Mouse (Mus musculus) heart, embryonic 13.5 days (tissue): ENCODE data around the gene Tmem238. TPM values are rescaled to one million over a fixed set of nuclear protein-coding genes. Genes with fewer than 3 reads are reported as not detected.

ENCODE experiments used
- ATAC-seq: fragments of 200-750 bp; cut with Nextera tagmentation; 2 replicates; pipeline ENCODE4 v1.8.0; 2017; ENCODE audit warnings: moderate TSS enrichment; ENCODE audit not compliant: insufficient number of reproducible peaks, low FRiP score, low TSS enrichment; ENCODE audit errors: extremely low read depth
- H3K27ac ChIP-seq: fragments of 300-500 bp; sonication (generic); replicated peaks from 2 replicates; pipeline ENCODE4 v1.5.1; 2015; ENCODE audit warnings: moderate library complexity, mild to moderate bottlenecking, inconsistent platforms
- H3K27me3 ChIP-seq: fragments of 300-500 bp; sonication (generic); replicated peaks from 2 replicates; pipeline ENCODE4 v1.6.1; 2015; ENCODE audit warnings: mild to moderate bottlenecking, inconsistent platforms
- H3K36me3 ChIP-seq: fragments of 300-500 bp; sonication (generic); 2 replicates; pipeline ENCODE4 v1.6.1; 2015; ENCODE audit warnings: mild to moderate bottlenecking, inconsistent platforms
- H3K4me1 ChIP-seq: fragments of 300-500 bp; sonication (generic); 2 replicates; pipeline ENCODE4 v1.6.1; 2015; ENCODE audit warnings: inconsistent platforms
- H3K4me2 ChIP-seq: fragments of 300-500 bp; sonication (generic); 2 replicates; pipeline ENCODE4 v1.6.1; 2015; ENCODE audit warnings: inconsistent platforms, mild to moderate bottlenecking, moderate library complexity
- H3K4me3 ChIP-seq: fragments of 300-500 bp; sonication (generic); 2 replicates; pipeline ENCODE4 v1.5.1; 2015; ENCODE audit warnings: moderate library complexity, mild to moderate bottlenecking, inconsistent platforms
- H3K9ac ChIP-seq: fragments of 300-500 bp; sonication (generic); 2 replicates; pipeline ENCODE4 v1.6.1; 2015; ENCODE audit warnings: inconsistent platforms, mild to moderate bottlenecking, moderate library complexity
- H3K9me3 ChIP-seq: fragments of 300-500 bp; sonication (generic); 2 replicates; pipeline ENCODE4 v1.6.1; 2016; ENCODE audit warnings: inconsistent platforms
- WGBS: fragments of 180-500 bp; shearing (Covaris S2); methylation state at CpG from one replicate; pipeline ENCODE4 v1.1.7; 2015; ENCODE audit warnings: mixed read lengths; 5-methylcytosine and 5-hydroxymethylcytosine counted together
- polyA plus RNA-seq: library from polyadenylated mRNA; unstranded; fragments of >200 nt; fragmentation: Nextera tagmentation; extraction: Ambion mirVana; gene quantifications from 2 replicates; pipeline ENCODE4 v1.2.1, GENCODE M21; 2015

Tmem238 gene
- polyA plus RNA-seq, 1 experiment from 2014 or later: 4.1 TPM

DNA sequence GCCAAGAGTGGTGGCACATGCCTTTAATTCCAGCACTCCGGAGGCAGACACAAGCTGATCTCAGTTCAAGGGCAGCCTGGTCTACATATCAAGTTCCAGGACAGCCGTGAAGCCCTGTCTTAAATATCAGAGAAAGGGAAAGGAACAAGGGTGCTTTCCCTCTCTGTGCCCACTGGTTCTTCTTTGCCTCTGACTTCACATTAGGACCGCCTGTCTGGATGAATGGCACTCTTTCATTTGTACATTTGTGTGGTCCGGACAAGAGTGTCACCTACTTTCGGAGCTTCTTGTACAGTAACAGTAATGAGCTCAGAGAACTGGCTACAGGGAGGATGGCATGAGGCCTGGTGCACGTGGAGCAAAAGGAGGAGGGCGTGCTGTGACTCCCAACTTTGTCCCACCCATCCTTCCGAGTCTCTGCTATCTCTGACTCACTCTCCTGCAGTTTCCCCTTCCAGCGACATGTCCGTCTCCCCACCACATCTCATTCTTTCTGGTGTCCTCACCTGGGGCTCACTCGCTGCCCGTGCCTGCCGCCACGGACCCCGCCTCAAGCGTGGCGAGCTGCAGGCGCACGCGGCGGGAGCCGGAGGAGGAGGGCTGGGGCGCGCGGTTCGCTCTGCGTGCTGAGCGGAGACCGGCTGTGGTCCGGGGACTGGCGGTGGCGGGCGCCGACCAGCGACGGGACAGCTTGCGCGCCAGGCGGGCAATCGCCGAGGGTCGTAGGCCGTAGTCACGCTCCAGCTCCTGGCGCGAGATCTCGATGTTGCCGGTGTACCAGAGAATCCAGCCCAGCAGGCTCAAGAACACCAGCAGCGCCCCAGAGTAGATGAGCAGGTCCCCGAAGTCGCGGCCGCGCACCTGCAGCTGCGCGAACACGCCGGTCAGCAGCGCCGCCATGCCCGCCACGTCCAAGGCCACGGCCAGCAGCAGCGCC is 689 bp downstream of the Tmem238 start:
- 2% methylated on average over 62 of the region's 64 CpGs for WGBS
- peak overlapping the region; percentile 86 for H3K9ac ChIP-seq
- H3K27ac ChIP-seq: peak overlapping the region; percentile 41
- peak overlapping the region; percentile 97 for H3K4me2 ChIP-seq
- ATAC-seq: peak; percentile 32; the same call in 1 of the 2 replicates
- H3K4me1 ChIP-seq: peaks cover 16% of the 10 kb centered on the region
- H3K36me3 ChIP-seq: peaks cover 3% of the 10 kb centered on the region
- H3K9me3 ChIP-seq: no peaks in the 10 kb centered on the region
- peak overlapping the region; percentile 59 for H3K4me3 ChIP-seq
- peaks cover 15% of the 10 kb centered on the region; the same call in 1 of the 2 replicates for H3K27me3 ChIP-seq

DNA sequence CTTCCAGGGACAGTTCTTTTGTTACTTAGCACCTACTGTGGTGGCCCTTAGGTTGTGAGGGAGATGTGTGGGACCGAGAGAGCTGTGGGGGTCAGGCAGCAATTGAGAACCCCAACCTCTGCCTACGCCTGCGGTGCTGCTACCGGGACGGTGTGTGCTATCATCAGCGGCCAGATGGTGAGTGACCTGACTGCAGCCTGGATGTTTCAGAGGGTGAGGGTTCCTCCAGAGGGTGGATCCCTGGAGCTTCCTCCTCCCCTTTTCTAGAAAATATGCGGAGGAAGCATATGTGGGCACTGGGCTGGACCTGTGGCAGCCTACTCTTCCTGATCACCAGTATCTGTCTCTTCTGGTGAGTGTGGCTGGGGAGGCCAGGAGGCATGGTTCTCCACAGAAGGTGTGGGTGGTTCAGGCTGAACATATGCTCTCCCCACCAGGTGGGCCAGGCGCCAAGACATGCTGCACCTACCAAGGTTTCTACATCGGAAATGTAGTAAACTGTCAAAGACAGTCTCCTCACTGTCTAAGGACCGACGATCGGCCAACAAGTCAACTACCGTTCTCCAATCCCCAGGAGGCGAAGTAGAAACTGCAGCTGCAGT is 5.7 kb downstream of the Tmem238 start:
- Histone ChIP-seq H3K36me3 (no peaks in the 10 kb centered on the region), H3K9me3 (no peaks in the 10 kb centered on the region), H3K4me1 (peaks cover 10% of the 10 kb centered on the region), H3K4me3 (no peak overlapping the region), H3K27ac (no peak overlapping the region), H3K27me3 (peaks cover 62% of the 10 kb centered on the region), H3K9ac (no peak overlapping the region), H3K4me2 (no peak overlapping the region)
- ATAC-seq: no peak
- 54% methylated on average over 14 of the region's 14 CpGs for WGBS

DNA sequence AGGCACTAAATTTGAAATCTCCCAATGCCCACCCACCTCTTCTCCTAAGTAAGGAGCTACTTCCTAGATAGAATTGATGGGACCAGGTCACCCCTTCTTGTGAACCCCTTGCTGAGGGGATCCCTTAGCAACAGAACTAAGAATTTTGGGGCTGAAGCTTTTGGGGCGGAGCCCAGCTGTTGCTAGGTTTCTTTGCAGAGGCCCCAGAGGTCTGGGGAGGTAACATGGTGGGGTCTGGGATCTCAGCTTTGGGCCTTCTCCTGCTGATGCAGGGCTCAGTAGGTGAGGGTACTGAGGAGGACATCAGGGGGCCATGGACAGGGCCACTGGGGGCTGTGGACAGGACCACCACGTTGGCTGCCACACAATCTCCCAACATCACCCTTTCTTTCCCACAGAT is 6.7 kb downstream of the Tmem238 start, which contains the start of the genes Il11 and Tmem190:
TSS of gene Il11 (minus strand) at position 101 of the 400 bp plus-strand sequence.
TSS of gene Tmem190 (plus strand) at position 179 of the 400 bp plus-strand sequence.
- H3K9me3 ChIP-seq: no peaks in the 10 kb centered on the region
- no peak within 1 kb of the TSS for H3K9ac ChIP-seq
- H3K27ac ChIP-seq: no peak within 1 kb of the TSS
- no peak within 1 kb of the TSS for H3K4me3 ChIP-seq
- WGBS: 73% methylated on average over 2 of the region's 2 CpGs
- H3K36me3 ChIP-seq: no peaks in the 10 kb centered on the region
- peaks cover 70% of the 10 kb centered on the region for H3K27me3 ChIP-seq
- peaks cover 4% of the 10 kb centered on the region; the same call in 1 of the 2 replicates for H3K4me1 ChIP-seq
- no peak within 1 kb of the TSS for H3K4me2 ChIP-seq
- no peak for ATAC-seq

DNA sequence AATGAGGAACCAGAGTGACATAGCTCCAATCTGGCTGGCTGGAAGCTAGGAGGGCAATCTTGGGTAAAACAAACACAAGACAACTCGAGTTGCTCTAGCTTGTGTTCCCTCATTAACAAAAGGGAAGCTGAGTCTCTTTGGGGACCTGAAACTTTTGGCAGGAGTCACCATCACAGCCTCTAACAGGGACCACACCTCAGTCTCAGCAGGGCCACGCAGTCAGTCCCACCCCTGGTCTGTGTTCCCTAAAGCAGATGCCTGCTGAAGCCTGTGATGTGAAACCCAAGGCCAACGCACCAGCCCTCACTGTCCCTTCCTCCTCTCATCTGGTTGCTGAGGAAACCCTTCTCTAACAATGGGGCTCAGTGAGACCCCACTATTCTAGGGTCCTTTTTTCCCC is 7.3 kb downstream of the Tmem238 start:
- Histone ChIP-seq H3K9me3 (no peaks in the 10 kb centered on the region), H3K4me2 (no peak overlapping the region), H3K9ac (no peak overlapping the region), H3K27ac (no peak overlapping the region), H3K36me3 (no peaks in the 10 kb centered on the region), H3K27me3 (peaks cover 70% of the 10 kb centered on the region), H3K4me1 (peaks cover 8% of the 10 kb centered on the region), H3K4me3 (no peak overlapping the region)
- ATAC-seq: no peak
- WGBS: 38% methylated on average over 3 of the region's 3 CpGs

DNA sequence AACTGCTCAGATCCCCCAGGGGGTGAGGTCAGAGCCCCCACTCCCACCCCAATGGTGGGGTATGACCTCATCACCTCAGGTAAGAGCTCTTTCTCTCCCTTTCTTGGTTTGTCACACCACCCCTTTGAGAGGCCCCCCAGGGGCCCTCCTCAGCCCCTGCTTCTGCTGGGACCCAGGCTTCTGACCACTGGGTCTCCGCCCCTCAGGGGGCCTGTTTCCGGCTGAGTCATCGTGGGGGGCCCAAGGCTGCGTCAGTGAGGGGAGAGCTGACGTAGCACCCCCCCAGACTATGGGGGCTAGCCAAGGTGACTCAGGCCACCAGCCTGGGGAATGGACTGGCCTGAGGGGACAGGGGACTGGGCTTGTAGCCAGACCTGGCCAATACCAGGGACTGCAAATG is 9.5 kb downstream of the Tmem238 start:
- Histone ChIP-seq H3K9ac (no peak overlapping the region), H3K27ac (no peak overlapping the region), H3K4me3 (no peak overlapping the region), H3K4me2 (no peak overlapping the region), H3K4me1 (peaks cover 15% of the 10 kb centered on the region), H3K36me3 (no peaks in the 10 kb centered on the region), H3K27me3 (peaks cover 92% of the 10 kb centered on the region), H3K9me3 (no peaks in the 10 kb centered on the region)
- 36% methylated on average over 5 of the region's 5 CpGs for WGBS
- ATAC-seq: no peak

DNA sequence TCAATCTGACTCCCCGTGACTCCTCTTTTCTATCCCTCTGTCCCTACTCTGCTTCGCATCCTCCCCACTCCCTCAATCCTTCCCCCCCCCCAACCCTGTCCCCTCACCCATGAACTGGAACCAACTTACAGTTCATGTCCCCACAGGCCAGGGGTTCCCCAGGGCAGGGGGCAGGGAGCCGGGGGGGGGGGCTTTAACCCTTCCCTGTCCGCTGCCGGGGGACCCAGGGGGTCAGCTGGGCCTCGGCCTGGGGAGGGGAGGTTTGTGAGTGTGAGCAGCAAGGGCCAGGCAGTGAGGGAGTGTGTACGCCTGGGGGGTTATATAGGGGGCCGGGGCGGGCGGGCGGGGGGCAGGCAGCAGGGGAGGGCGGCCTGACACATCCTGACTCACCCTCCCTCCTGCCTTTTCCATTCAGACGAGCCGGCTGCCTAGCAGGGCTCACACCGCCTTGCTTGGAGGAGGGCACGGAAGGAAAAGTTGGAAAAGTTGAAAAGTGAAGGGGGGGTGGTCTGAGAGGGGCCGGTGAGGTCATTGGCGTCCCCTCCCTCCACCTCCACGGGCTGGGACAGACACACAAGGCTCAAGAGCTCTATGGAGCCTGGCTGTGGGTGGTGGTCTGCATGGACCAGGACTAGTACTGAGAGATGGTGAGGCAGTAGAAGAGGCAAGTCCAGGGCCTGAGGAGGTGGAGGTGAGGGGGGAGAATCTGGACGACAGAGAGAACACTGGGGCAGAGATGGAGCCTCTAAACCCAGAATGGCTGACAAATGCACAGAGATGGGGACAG is 11.4 kb downstream of the Tmem238 start:
- peak overlapping the region; percentile 54; the same call in 1 of the 2 replicates for H3K9ac ChIP-seq
- no peaks in the 10 kb centered on the region for H3K9me3 ChIP-seq
- peaks cover 97% of the 10 kb centered on the region for H3K27me3 ChIP-seq
- H3K27ac ChIP-seq: no peak overlapping the region
- H3K36me3 ChIP-seq: no peaks in the 10 kb centered on the region
- H3K4me3 ChIP-seq: 0 out of 2 replicates have a peak overlapping the region, but pooled peaks have one; percentile 44
- peaks cover 15% of the 10 kb centered on the region for H3K4me1 ChIP-seq
- ATAC-seq: no peak
- 6% methylated on average over 19 of the region's 20 CpGs for WGBS
- peak overlapping the region; percentile 64; the same call in 1 of the 2 replicates for H3K4me2 ChIP-seq

DNA sequence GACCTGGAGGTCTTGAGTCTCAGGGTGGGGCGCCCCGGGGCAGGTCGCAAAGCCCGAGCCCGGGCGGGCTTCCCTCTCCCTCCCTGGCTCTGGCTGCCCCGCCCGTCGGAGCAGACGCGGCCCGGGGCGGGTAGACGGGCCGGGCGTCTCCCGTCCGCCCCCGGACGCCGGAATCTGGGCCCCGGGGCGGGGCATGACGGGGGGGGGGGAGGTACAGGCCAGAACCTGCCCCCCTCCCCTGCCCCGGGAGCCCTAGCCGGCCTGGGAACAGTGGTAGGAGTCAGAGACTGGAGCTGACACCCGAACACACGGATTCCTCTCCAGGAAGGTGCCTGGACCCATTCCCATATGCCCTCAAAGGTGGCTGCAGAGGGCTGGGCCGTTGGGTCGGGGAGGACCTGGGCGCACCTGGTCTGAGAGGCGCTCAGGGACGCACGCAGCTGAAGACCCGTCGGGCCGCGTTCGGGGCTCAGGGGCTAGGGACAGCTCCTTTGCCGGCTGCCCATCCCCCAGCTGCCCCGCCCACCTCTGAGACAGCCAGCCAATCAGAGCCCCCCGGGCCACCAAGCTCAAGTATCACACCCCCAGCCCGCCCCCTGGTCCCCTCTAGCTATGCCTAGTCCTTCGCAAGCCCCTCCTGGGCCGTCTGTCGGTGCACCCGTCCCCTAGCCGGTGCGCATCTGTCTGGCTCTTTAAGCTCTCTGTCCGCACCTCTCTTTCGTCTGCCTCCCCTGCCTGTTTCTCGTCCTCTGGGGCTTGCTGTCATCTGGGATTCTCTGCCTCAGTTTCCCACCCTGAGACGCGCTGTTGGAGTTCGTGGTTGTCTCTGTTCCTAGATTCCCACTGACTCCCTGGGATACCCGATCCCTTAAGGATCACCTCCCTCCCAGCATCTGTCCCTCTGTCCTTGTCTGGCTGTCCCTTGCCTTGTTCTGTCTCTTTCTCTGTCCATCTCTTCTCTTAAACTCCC is 12.3 kb downstream of the Tmem238 start:
- peak; percentile 43 for ATAC-seq
- 2% methylated on average over 49 of the region's 56 CpGs for WGBS
- Histone ChIP-seq H3K36me3 (no peaks in the 10 kb centered on the region), H3K4me2 (peak overlapping the region; percentile 64), H3K4me3 (peak overlapping the region; percentile 44), H3K9me3 (no peaks in the 10 kb centered on the region), H3K27me3 (peaks cover 89% of the 10 kb centered on the region), H3K27ac (no peak overlapping the region), H3K9ac (peak overlapping the region; percentile 54), H3K4me1 (peaks cover 15% of the 10 kb centered on the region)

DNA sequence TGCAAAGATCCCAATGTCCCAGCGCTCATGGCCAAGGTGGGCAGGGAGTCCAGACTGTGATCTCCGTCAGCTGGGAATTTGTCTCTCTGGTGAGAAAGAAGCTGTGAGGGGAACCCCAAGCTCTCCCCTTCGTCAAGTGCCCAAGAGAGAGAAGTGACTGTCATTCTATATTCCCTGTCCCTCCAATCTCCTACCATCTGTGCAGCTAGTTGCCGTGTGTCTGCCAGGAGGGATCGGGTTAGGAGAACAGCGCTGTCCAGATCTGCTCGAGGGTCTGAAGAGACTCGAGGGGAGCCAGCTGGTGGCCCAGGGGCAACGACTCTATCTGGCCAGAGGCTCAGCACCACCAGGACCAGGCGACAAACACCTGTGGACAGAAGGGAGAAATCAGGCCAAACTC is 13.3 kb downstream of the Tmem238 start:
- Histone ChIP-seq H3K4me3 (no peak overlapping the region), H3K4me2 (no peak overlapping the region), H3K27me3 (peaks cover 79% of the 10 kb centered on the region), H3K9ac (no peak overlapping the region), H3K27ac (no peak overlapping the region), H3K36me3 (no peaks in the 10 kb centered on the region), H3K4me1 (peaks cover 15% of the 10 kb centered on the region), H3K9me3 (no peaks in the 10 kb centered on the region)
- 39% methylated on average over 10 of the region's 10 CpGs for WGBS
- no peak for ATAC-seq

DNA sequence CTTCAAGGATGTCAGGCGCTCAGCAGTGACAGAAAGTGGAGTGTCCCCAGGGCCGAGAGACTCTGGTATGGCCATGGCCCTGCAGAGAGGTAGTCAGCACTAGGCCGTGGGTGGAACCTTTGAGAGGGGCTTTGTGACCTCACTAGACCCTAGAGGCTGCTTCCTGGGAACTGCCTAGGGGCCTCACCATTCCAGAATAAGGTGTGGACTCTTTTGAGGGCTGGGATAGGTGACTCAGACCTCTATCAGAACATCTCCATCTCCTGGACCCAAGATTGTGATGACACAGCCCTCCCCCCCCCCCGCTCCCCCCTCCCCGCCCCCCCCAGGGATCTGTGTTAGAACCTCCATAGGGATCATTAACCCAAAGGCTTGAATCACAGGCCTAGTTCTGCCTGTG is 18.3 kb downstream of the Tmem238 start, which contains the start of gene Fam71e2:
TSS of gene Fam71e2 (minus strand) at position 101 of the 400 bp plus-strand sequence.
- no peak for ATAC-seq
- H3K4me3 ChIP-seq: no peak within 1 kb of the TSS
- H3K36me3 ChIP-seq: no peaks in the 10 kb centered on the region
- H3K4me1 ChIP-seq: no peaks in the 10 kb centered on the region
- H3K27ac ChIP-seq: no peak within 1 kb of the TSS
- peaks cover 29% of the 10 kb centered on the region for H3K27me3 ChIP-seq
- H3K4me2 ChIP-seq: no peak within 1 kb of the TSS
- H3K9ac ChIP-seq: no peak within 1 kb of the TSS
- WGBS: 63% methylated on average over 4 of the region's 5 CpGs
- H3K9me3 ChIP-seq: no peaks in the 10 kb centered on the region
